Mouse (Mus musculus) CH12.LX (cell line): Measurements from ENCODE around the gene Hist1h2af. TPM values are rescaled to one million over a fixed set of nuclear protein-coding genes. Genes with fewer than 3 reads are reported as not detected.

Experiments used
- DNase-seq: peaks from one replicate; pipeline ENCODE4 v3.0.0-alpha.2; 2013; ENCODE audit errors: extremely low read depth
- H3K27ac ChIP-seq: 2 replicates; pipeline ENCODE4 v1.5.1; 2012; ENCODE audit warnings: low read depth, mild to moderate bottlenecking, control low read depth, moderate library complexity; ENCODE audit not compliant: insufficient read depth
- H3K27me3 ChIP-seq: replicated peaks from 2 replicates; pipeline ENCODE3; 2012; ENCODE audit warnings: inconsistent platforms
- H3K36me3 ChIP-seq, 2 experiments: replicated peaks in 1 of 2; 2 replicates each; pipeline versions ENCODE3 to v1.6.1; 2012; ENCODE audit warnings: inconsistent platforms in 1 of 2, low read length in 1 of 2, mild to moderate bottlenecking in 1 of 2, mixed read lengths in 1 of 2, moderate library complexity in 1 of 2; ENCODE audit not compliant: control insufficient read depth in 1 of 2, insufficient read depth in 1 of 2
- H3K4me1 ChIP-seq, 2 experiments: 2 replicates each; pipeline ENCODE4 v1.6.1; 2012; ENCODE audit warnings: inconsistent platforms in 1 of 2, moderate library complexity in 1 of 2; ENCODE audit not compliant: insufficient read depth in 2 of 2, control insufficient read depth in 1 of 2
- H3K4me2 ChIP-seq: 2 replicates; pipeline ENCODE4 v1.6.1; 2012; ENCODE audit warnings: low read depth, mild to moderate bottlenecking, control low read depth; ENCODE audit not compliant: poor library complexity, insufficient read depth, severe bottlenecking
- H3K4me3 ChIP-seq, 3 experiments: fragments of 150-350 bp in 1 of 3; sonication (generic) in 1 of 3; replicated peaks in 1 of 3; 2 replicates each; pipeline versions ENCODE3 to v1.5.1; 2011 to 2012; ENCODE audit warnings: low read depth in 2 of 3, low read length in 2 of 3, mild to moderate bottlenecking in 2 of 3, moderate library complexity in 2 of 3, control low read depth in 1 of 3, improper control_type of control experiment in 1 of 3, inconsistent platforms in 1 of 3, mixed read lengths in 1 of 3; ENCODE audit not compliant: poor library complexity in 1 of 3
- H3K79me2 ChIP-seq: replicated peaks from 2 replicates; pipeline ENCODE4 v1.6.1; 2012; ENCODE audit warnings: mild to moderate bottlenecking, moderate library complexity; ENCODE audit not compliant: control insufficient read depth, poor library complexity, insufficient read depth, severe bottlenecking; ENCODE audit errors: extremely low read depth
- H3K9ac ChIP-seq: 2 replicates; pipeline ENCODE4 v1.6.1; 2012; ENCODE audit warnings: low read depth, mild to moderate bottlenecking, control low read depth, moderate library complexity; ENCODE audit not compliant: insufficient read depth
- H3K9me3 ChIP-seq: replicated peaks from 2 replicates; pipeline ENCODE3; 2012; ENCODE audit warnings: low read length, inconsistent platforms, mixed read lengths
- ETS1 ChIP-seq: conservative IDR thresholded peaks from 2 replicates; pipeline ENCODE4 v1.6.1; 2012; ENCODE audit warnings: low read depth, mild to moderate bottlenecking, inconsistent platforms, low read length, improper control_type of control experiment, moderate library complexity
- GABPA ChIP-seq: IDR thresholded peaks from 2 replicates; pipeline ENCODE4 v1.6.1; 2012; ENCODE audit warnings: low read depth, low read length, improper control_type of control experiment, inconsistent platforms; ENCODE audit not compliant: insufficient replicate concordance
- IRF4 ChIP-seq: IDR thresholded peaks from 2 replicates; pipeline ENCODE4 v1.6.1; 2014; ENCODE audit warnings: low read depth, mild to moderate bottlenecking, inconsistent platforms, low read length, improper control_type of control experiment
- MAFK ChIP-seq: IDR thresholded peaks from 2 replicates; pipeline ENCODE4 v1.6.1; 2011; ENCODE audit warnings: low read length, improper control_type of control experiment; ENCODE audit not compliant: insufficient replicate concordance
- MXI1 ChIP-seq: IDR thresholded peaks from 2 replicates; pipeline ENCODE4 v1.6.1; 2011; ENCODE audit warnings: mild to moderate bottlenecking, low read depth, low read length, improper control_type of control experiment
- MYC ChIP-seq: IDR thresholded peaks from 2 replicates; pipeline ENCODE4 v1.6.1; 2011; ENCODE audit warnings: low read depth, mild to moderate bottlenecking, improper control_type of control experiment, low read length
- NELFE ChIP-seq: IDR thresholded peaks from 2 replicates; pipeline ENCODE4 v1.6.1; 2011; ENCODE audit warnings: low read depth, low read length, improper control_type of control experiment
- NRF1 ChIP-seq: IDR thresholded peaks from 2 replicates; pipeline ENCODE4 v1.6.1; 2014; ENCODE audit warnings: low read depth, mild to moderate bottlenecking, inconsistent platforms, low read length, improper control_type of control experiment, moderate library complexity
- POLR2A ChIP-seq: IDR thresholded peaks from 2 replicates; pipeline ENCODE4 v1.6.1; 2011; ENCODE audit warnings: low read depth, mild to moderate bottlenecking, improper control_type of control experiment, low read length
- POLR2AphosphoS2 ChIP-seq: IDR thresholded peaks from 2 replicates; pipeline ENCODE4 v1.6.1; 2011; ENCODE audit warnings: low read depth, low read length, improper control_type of control experiment
- RAD21 ChIP-seq: IDR thresholded peaks from 2 replicates; pipeline ENCODE4 v1.6.1; 2011; ENCODE audit warnings: low read depth, mild to moderate bottlenecking, low read length, improper control_type of control experiment, moderate library complexity
- RCOR1 ChIP-seq: conservative IDR thresholded peaks from 2 replicates; pipeline ENCODE4 v1.6.1; 2012; ENCODE audit warnings: low read depth, mild to moderate bottlenecking, inconsistent platforms, low read length, improper control_type of control experiment
- SIN3A ChIP-seq: IDR thresholded peaks from 2 replicates; pipeline ENCODE4 v1.6.1; 2012; ENCODE audit warnings: low read length, improper control_type of control experiment, inconsistent platforms
- TBP ChIP-seq: conservative IDR thresholded peaks from 2 replicates; pipeline ENCODE4 v1.6.1; 2011; ENCODE audit warnings: low read depth, low read length, improper control_type of control experiment
- USF2 ChIP-seq: conservative IDR thresholded peaks from 2 replicates; pipeline ENCODE4 v1.6.1; 2011; ENCODE audit warnings: low read depth, low read length, improper control_type of control experiment
- ZC3H11A ChIP-seq: IDR thresholded peaks from 2 replicates; pipeline ENCODE4 v1.6.1; 2012; ENCODE audit warnings: low read depth, mild to moderate bottlenecking, inconsistent platforms, low read length, improper control_type of control experiment
- ZKSCAN1 ChIP-seq: IDR thresholded peaks from 2 replicates; pipeline ENCODE4 v1.6.1; 2012; ENCODE audit warnings: low read depth, inconsistent platforms, low read length, improper control_type of control experiment, borderline replicate concordance
- ZMIZ1 ChIP-seq: IDR thresholded peaks from 2 replicates; pipeline ENCODE4 v1.6.1; 2012; ENCODE audit warnings: low read depth, mild to moderate bottlenecking, inconsistent platforms, low read length, improper control_type of control experiment
- ZNF384 ChIP-seq: IDR thresholded peaks from 2 replicates; pipeline ENCODE4 v1.6.1; 2012; ENCODE audit warnings: low read depth, low read length, improper control_type of control experiment, inconsistent platforms
- dilution Hi-C: fragments of 300-500 bp; cut with MboI; formaldehyde crosslinking; loops from 2 replicates; pipeline ENCODE4 v1.14.3; 2020; ENCODE audit warnings: low sequenced_read_pairs; ENCODE audit not compliant: extremely low pct_unique_long_range_greater_than_20kb, extremely low pct_ligation_motif_present
- in situ Hi-C: fragments of 300-500 bp; cut with MboI; formaldehyde crosslinking; loops from 3 replicates; pipeline ENCODE4 v1.14.3; 2019; ENCODE audit warnings: low sequenced_read_pairs, low pct_ligation_motif_present, low pct_unique_long_range_greater_than_20kb, mixed read lengths
- polyA plus RNA-seq: library from polyadenylated mRNA; unstranded; fragments of >175 nt; gene quantifications from 2 replicates; pipeline ENCODE4 v1.2.1, GENCODE M21; 2012; ENCODE audit warnings: low read depth; ENCODE audit not compliant: insufficient read length
- total RNA-seq, 2 experiments: library from RNA; depleted of rRNA; stranded (reverse); fragments of 300-350 nt in 1 of 2; fragments of >200 nt in 1 of 2; gene quantifications; 2 replicates each; pipeline ENCODE4 v1.2.3; 2012 to 2014

Hist1h2af gene
- total and polyA plus RNA-seq, 3 experiments: 57.1 to 932 (median 68.6) TPM

GRCm38 (mm10) chr13:23536076-23536822 is 2.5 kb downstream of the Hist1h2af start:
- H3K4me2 ChIP-seq: peak overlapping the region; percentile 93
- peak overlapping the region; percentile 49 to 58 (median 55) for H3K4me3 ChIP-seq
- no peaks in the 10 kb centered on the region for H3K27me3 ChIP-seq
- H3K79me2 ChIP-seq: no peaks in the 10 kb centered on the region
- DNase-seq: no peak
- H3K9ac ChIP-seq: peak overlapping the region; percentile 95
- in situ Hi-C loops: no loop called here
- peaks cover 9 to 57% of the 10 kb centered on the region in 2 experiments; a peak in 3 of 4 replicates for H3K4me1 ChIP-seq
- H3K36me3 ChIP-seq: no peaks in the 10 kb centered on the region
- H3K9me3 ChIP-seq: no peaks in the 10 kb centered on the region
- TF ChIP-seq ZC3H11A: no peak
- no peak for TF ChIP-seq RAD21
- no peak for TF ChIP-seq NELFE
- no peak for TF ChIP-seq USF2
- no peak for TF ChIP-seq GABPA
- TF ChIP-seq POLR2A: peak; percentile 54; the same call in 1 of the 2 replicates
- peak; percentile 21; the same call in 1 of the 2 replicates for TF ChIP-seq RCOR1
- TF ChIP-seq ZKSCAN1: no peak
- TF ChIP-seq MYC: 0 out of 2 replicates have a peak, but pooled peaks have one; percentile 2
- TF ChIP-seq IRF4: no peak
- no peak for TF ChIP-seq NRF1
- TF ChIP-seq ETS1: no peak
- TF ChIP-seq SIN3A: 0 out of 2 replicates have a peak, but pooled peaks have one; percentile 57
- TF ChIP-seq ZNF384: no peak
- TF ChIP-seq ZMIZ1: peak; percentile 93; the same call in 1 of the 2 replicates
- no peak for TF ChIP-seq MAFK
- 0 out of 2 replicates have a peak, but pooled peaks have one; percentile 4 for TF ChIP-seq TBP
- TF ChIP-seq MXI1: no peak
- TF ChIP-seq POLR2AphosphoS2: peak; percentile 86
- dilution Hi-C loops: no loop called here
- H3K27ac ChIP-seq: peak overlapping the region; percentile 80
